Mouse (Mus musculus): Measurements from ENCODE around the gene Dnah11. TPM values are rescaled to one million over a fixed set of nuclear protein-coding genes. Genes with fewer than 3 reads are reported as not detected.
A peak's percentile ranks its signal among the peaks of the same experiment; 100 is the strongest.
"Not testable (repeated sequence)": the region's sequence is repeated elsewhere in the genome, so short reads cannot be mapped to it uniquely, and the experiment has no call there.

The Dnah11 gene
- polyA plus RNA-seq, 1 experiment from 2014 or later, result 0.22 TPM

DNA sequence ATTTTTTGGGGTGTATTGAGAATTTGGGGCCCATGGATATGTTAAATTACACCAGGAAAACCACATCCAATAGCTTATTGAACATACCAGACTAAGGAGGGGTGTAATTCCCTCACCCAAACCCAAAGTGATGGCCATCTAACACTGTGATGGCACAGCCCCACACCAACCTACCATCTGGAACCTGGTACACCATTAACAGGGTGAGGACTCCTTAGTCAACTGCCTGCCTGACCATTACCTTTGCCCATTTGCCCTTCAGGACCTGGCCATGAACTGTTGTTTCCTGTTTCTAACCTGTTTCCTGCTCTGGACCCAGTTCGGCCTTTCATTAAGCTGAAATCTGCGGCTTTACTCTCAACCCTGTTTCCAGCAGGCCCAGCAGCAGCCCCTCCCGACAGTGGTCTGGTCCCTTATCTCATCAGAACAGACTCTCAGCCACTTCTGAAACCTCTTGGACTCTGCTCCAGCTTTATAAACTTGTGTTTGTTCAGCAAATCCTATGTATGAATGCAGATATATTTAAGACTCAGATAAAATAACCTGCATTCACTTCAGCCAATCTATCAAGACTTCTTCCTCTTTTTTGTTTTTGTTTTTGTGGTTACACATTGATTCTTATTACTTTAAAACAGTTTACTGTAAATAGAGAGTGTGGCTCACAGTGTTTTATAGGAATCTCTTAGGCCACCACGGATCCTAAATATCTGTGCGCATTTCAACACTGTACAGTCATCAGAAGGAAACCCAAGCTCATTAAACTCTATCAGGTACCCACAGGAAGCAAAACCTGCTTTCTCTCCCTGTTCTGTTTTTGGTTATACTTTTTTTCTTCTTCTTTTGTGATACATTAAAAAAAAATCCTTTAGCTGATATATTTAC is 251.8 kb downstream of the Dnah11 start:
- H3K4me2 ChIP-seq (replicated peaks; ENCODE audit: low read depth, low read length), result no peak overlapping the region
- H3K4me1 ChIP-seq (ENCODE audit: insufficient read depth, low read length), result no peaks in the 10 kb centered on the region
- no peak overlapping the region for H3K9ac ChIP-seq (replicated peaks; ENCODE audit: low read length)
- no peaks in the 10 kb centered on the region for H3K9me3 ChIP-seq (ENCODE audit: low read length)
- H3K36me3 ChIP-seq (ENCODE audit: insufficient read depth, low read length), result no peaks in the 10 kb centered on the region
- ATAC-seq (ENCODE audit: low FRiP score, low TSS enrichment), result no peak
- 68% methylated on average over 5 of the region's 5 CpGs for WGBS
- H3K4me3 ChIP-seq (ENCODE audit: low read length), result no peak overlapping the region
- no peak overlapping the region for H3K27ac ChIP-seq (ENCODE audit: low read length)
- no peaks in the 10 kb centered on the region for H3K27me3 ChIP-seq (ENCODE audit: insufficient read depth, low read length)

GRCm38 (mm10) chr12:117941947-117942346 is 256.9 kb downstream of the Dnah11 start:
- Histone ChIP-seq H3K4me3 (ENCODE audit: low read length) (no peak overlapping the region), H3K9me3 (ENCODE audit: low read length) (no peaks in the 10 kb centered on the region), H3K27ac (ENCODE audit: low read length) (no peak overlapping the region), H3K9ac (replicated peaks; ENCODE audit: low read length) (no peak overlapping the region), H3K36me3 (ENCODE audit: insufficient read depth, low read length) (no peaks in the 10 kb centered on the region), H3K4me1 (ENCODE audit: insufficient read depth, low read length) (peaks cover 5% of the 10 kb centered on the region; the same call in 1 of the 2 replicates), H3K27me3 (ENCODE audit: insufficient read depth, low read length) (no peaks in the 10 kb centered on the region), H3K4me2 (replicated peaks; ENCODE audit: low read depth, low read length) (no peak overlapping the region)
- WGBS, result 51% methylated on average over 7 of the region's 7 CpGs
- 0 out of 2 replicates have a peak, but pooled peaks have one; percentile 69 for ATAC-seq (ENCODE audit: low FRiP score, low TSS enrichment)

- H3K36me3 ChIP-seq (ENCODE audit: insufficient read depth, low read length), result no peaks in the 10 kb centered on the region
- H3K4me2 ChIP-seq (replicated peaks; ENCODE audit: low read depth, low read length), result no peak overlapping the region
- H3K4me1 ChIP-seq (ENCODE audit: insufficient read depth, low read length), result peaks cover 5% of the 10 kb centered on the region; the same call in 1 of the 2 replicates
- H3K4me3 ChIP-seq (ENCODE audit: low read length), result no peak overlapping the region
- peak; percentile 89 for ATAC-seq (ENCODE audit: low FRiP score, low TSS enrichment)
- no peaks in the 10 kb centered on the region for H3K9me3 ChIP-seq (ENCODE audit: low read length)
- H3K27me3 ChIP-seq (ENCODE audit: insufficient read depth, low read length), result no peaks in the 10 kb centered on the region
- H3K27ac ChIP-seq (ENCODE audit: low read length), result no peak overlapping the region
- no peak overlapping the region for H3K9ac ChIP-seq (replicated peaks; ENCODE audit: low read length)
- 26% methylated on average over 2 of the region's 2 CpGs for WGBS
Measured at GRCm38 (mm10) chr12:117938214-117938613, 260.6 kb downstream of the Dnah11 start.

DNA sequence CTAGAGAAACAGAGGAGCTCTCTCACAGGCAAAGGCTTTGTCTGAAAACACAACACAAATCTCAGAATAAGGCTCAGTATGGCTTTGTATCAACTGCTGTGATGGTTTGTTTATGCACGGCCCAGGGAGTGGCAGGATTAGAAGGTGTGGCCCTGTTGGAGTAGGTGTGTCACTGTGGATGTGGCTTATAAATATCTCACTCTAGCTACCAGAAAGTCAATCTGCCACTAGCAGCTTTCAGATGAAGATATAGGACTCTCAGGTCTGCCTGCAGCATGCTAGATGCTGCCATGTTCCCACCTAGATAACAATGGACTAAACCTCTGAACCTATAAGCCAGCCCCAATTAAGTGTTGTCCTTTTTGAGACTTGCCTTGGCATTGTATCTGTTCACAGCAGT is 266.8 kb downstream of the Dnah11 start:
- Histone ChIP-seq H3K9ac (replicated peaks; ENCODE audit: low read length) (no peak overlapping the region), H3K4me1 (ENCODE audit: insufficient read depth, low read length) (no peaks in the 10 kb centered on the region), H3K4me3 (ENCODE audit: low read length) (no peak overlapping the region), H3K36me3 (ENCODE audit: insufficient read depth, low read length) (no peaks in the 10 kb centered on the region), H3K27ac (ENCODE audit: low read length) (no peak overlapping the region), H3K9me3 (ENCODE audit: low read length) (no peaks in the 10 kb centered on the region), H3K4me2 (replicated peaks; ENCODE audit: low read depth, low read length) (no peak overlapping the region), H3K27me3 (ENCODE audit: insufficient read depth, low read length) (no peaks in the 10 kb centered on the region)
- no peak for ATAC-seq (ENCODE audit: low FRiP score, low TSS enrichment)
- 81% methylated on average over 1 of the region's 1 CpGs for WGBS

DNA sequence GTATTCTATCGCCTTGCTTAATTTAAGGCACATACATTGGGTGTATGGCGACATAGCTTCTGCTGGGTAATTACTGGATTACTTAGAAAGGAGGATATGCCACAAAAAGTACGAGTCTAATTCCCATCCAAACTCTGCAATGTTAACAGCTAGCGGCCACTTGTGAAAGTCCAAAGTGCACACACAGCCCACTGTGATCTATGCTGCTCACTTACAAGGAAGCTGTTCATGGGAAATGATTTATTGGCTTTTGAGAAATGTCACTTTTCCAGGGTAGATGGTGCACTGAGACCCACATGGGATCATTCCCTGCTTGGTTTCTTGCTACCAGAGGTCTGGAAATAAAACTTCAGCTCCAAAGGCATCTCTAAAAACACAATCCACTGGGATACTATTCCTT is 269.1 kb downstream of the Dnah11 start:
- no peaks in the 10 kb centered on the region for H3K9me3 ChIP-seq (ENCODE audit: low read length)
- no peak overlapping the region for H3K4me2 ChIP-seq (replicated peaks; ENCODE audit: low read depth, low read length)
- H3K27me3 ChIP-seq (ENCODE audit: insufficient read depth, low read length), result no peaks in the 10 kb centered on the region
- H3K4me1 ChIP-seq (ENCODE audit: insufficient read depth, low read length), result no peaks in the 10 kb centered on the region
- ATAC-seq (ENCODE audit: low FRiP score, low TSS enrichment), result no peak
- no peak overlapping the region for H3K27ac ChIP-seq (ENCODE audit: low read length)
- no peak overlapping the region for H3K4me3 ChIP-seq (ENCODE audit: low read length)
- H3K9ac ChIP-seq (replicated peaks; ENCODE audit: low read length), result no peak overlapping the region
- WGBS, result 80% methylated on average over 4 of the region's 4 CpGs
- H3K36me3 ChIP-seq (ENCODE audit: insufficient read depth, low read length), result no peaks in the 10 kb centered on the region

- Histone ChIP-seq H3K4me3 (ENCODE audit: low read length) (no peak overlapping the region), H3K9ac (replicated peaks; ENCODE audit: low read length) (no peak overlapping the region), H3K9me3 (ENCODE audit: low read length) (no peaks in the 10 kb centered on the region), H3K36me3 (ENCODE audit: insufficient read depth, low read length) (no peaks in the 10 kb centered on the region), H3K4me2 (replicated peaks; ENCODE audit: low read depth, low read length) (no peak overlapping the region; the same call in 1 of the 2 replicates), H3K4me1 (ENCODE audit: insufficient read depth, low read length) (peaks cover 15% of the 10 kb centered on the region), H3K27me3 (ENCODE audit: insufficient read depth, low read length) (no peaks in the 10 kb centered on the region), H3K27ac (ENCODE audit: low read length) (peak overlapping the region; percentile 73)
- peak; percentile 72; the same call in 1 of the 2 replicates for ATAC-seq (ENCODE audit: low FRiP score, low TSS enrichment)
- WGBS, result 50% methylated on average over 10 of the region's 10 CpGs
Measured at GRCm38 (mm10) chr12:117915826-117916588, 282.8 kb downstream of the Dnah11 start.

- Histone ChIP-seq H3K9ac (replicated peaks; ENCODE audit: low read length) (no peak overlapping the region), H3K27me3 (ENCODE audit: insufficient read depth, low read length) (no peaks in the 10 kb centered on the region), H3K27ac (ENCODE audit: low read length) (peak overlapping the region; percentile 58; the same call in 1 of the 2 replicates), H3K9me3 (ENCODE audit: low read length) (no peaks in the 10 kb centered on the region), H3K4me2 (replicated peaks; ENCODE audit: low read depth, low read length) (no peak overlapping the region), H3K36me3 (ENCODE audit: insufficient read depth, low read length) (no peaks in the 10 kb centered on the region), H3K4me1 (ENCODE audit: insufficient read depth, low read length) (peaks cover 15% of the 10 kb centered on the region), H3K4me3 (ENCODE audit: low read length) (no peak overlapping the region)
- WGBS, result 12% methylated on average over 10 of the region's 10 CpGs
- ATAC-seq (ENCODE audit: low FRiP score, low TSS enrichment), result peak; percentile 68
Measured at GRCm38 (mm10) chr12:117914613-117915245, 284.1 kb downstream of the Dnah11 start.

- Histone ChIP-seq H3K27me3 (ENCODE audit: insufficient read depth, low read length) (no peaks in the 10 kb centered on the region), H3K9ac (replicated peaks; ENCODE audit: low read length) (no peak overlapping the region), H3K4me3 (ENCODE audit: low read length) (no peak overlapping the region), H3K27ac (ENCODE audit: low read length) (no peak overlapping the region), H3K9me3 (ENCODE audit: low read length) (no peaks in the 10 kb centered on the region), H3K36me3 (ENCODE audit: insufficient read depth, low read length) (no peaks in the 10 kb centered on the region), H3K4me2 (replicated peaks; ENCODE audit: low read depth, low read length) (no peak overlapping the region), H3K4me1 (ENCODE audit: insufficient read depth, low read length) (peaks cover 15% of the 10 kb centered on the region)
- WGBS, result 70% methylated on average over 1 of the region's 1 CpGs
- no peak for ATAC-seq (ENCODE audit: low FRiP score, low TSS enrichment)
Measured at GRCm38 (mm10) chr12:117911396-117911795, 287.4 kb downstream of the Dnah11 start.

DNA sequence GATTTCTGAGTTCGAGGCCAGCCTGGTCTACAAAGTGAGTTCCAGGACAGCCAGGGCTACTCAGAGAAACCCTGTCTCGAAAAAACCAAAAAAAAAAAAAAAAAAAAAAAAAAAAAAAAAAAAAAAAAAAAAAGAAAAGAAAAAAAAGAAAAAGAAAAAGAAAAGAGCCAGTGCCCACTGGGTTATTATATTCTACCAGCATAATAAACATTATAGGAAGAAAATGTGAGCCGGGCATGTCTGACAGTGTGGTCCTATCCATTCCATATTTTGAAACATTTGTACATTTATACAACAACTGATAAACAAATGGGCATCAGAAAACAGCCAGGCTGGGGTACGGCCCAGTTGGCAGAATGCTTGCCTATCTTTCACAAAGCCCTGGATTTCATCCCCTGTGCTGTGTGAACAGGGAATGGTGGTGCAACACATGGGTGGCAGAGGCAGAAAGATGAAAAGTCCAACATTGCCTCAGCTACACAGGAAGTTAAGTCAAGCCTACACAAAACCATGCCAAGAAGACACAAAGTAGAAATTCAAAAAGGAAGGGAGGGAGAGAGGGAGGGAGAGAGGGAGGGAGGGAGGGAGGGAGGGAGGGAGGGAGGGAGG is 293.5 kb downstream of the Dnah11 start:
- H3K36me3 ChIP-seq (ENCODE audit: insufficient read depth, low read length); H3K27ac ChIP-seq (ENCODE audit: low read length); H3K9ac ChIP-seq (replicated peaks; ENCODE audit: low read length); H3K4me1 ChIP-seq (ENCODE audit: insufficient read depth, low read length); H3K27me3 ChIP-seq (ENCODE audit: insufficient read depth, low read length); H3K4me3 ChIP-seq (ENCODE audit: low read length); H3K4me2 ChIP-seq (replicated peaks; ENCODE audit: low read depth, low read length); H3K9me3 ChIP-seq (ENCODE audit: low read length); ATAC-seq (ENCODE audit: low FRiP score, low TSS enrichment): not testable (repeated sequence)
- WGBS, result 81% methylated on average over 4 of the region's 4 CpGs

All from kidney, embryonic 16.5 days (tissue).